Mouse (Mus musculus): ENCODE results near the gene Apom.

The Apom gene

DNA sequence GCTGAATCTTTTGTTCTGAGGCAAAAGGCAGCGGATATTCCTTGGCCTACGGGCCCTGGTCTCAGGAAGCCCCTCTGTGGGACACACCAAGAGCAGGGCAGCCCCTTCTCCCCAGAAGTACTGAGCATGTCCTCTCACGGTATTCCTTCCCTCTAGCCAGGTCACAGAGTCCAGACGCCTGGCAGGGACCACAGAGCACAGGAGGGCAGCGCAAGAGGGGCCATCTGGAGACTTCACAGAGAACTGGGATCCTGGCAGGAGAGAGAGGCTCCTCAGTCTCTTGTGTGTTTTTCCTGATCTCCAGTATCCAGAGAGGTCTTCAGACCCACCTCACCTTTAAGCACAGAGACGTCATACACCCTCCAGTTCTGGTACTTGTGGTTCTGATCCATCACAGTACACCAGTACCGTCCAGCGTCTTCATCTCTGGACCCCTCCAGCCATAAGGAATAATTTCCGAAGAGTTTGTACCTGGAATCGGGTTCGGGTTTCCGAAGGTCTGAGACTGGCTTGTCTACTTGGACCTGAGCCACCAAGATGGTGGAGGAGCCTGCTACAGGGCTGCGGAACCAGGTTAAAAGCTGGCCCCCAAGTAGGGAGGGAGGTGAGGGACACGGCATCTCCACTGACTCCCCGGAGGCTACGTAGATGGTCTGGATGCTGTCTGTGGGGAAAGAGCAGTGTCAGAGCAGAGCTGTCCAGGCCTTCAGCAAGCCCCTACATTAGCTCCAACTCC, 48.8 kb downstream of the Apom start:
- no peaks in the 10 kb centered on the region for H3K36me3 ChIP-seq (ENCODE audit: control insufficient read depth, insufficient read depth, low read length, poor library complexity, severe bottlenecking)
- DNase-seq (ENCODE audit: low read depth, low spot score): no peak
- H3K27me3 ChIP-seq (ENCODE audit: control insufficient read depth, insufficient read depth, low read length, poor library complexity, severe bottlenecking): no peaks in the 10 kb centered on the region

DNA sequence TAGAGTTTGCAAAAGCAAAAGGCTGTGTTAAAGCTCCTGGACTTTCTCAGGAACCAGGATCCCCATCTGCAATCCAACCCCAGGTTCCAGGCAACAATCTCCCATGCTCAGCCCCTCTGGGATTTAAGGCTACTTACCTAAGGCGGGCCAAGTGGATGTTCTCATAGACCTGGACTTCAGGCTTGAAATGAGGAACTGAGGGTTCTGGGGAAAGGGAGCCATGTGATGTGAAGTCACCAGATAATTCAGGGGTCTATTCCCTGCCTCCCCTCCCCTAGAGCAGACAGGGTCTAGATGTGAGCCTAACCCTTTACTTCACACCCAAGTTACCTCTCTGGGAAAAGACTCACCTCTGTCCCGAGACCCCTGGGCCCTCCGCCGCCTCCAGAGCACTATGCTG, 51.1 kb downstream of the Apom start:
- DNase-seq (ENCODE audit: low read depth, low spot score): no peak
- H3K36me3 ChIP-seq (ENCODE audit: control insufficient read depth, insufficient read depth, low read length, poor library complexity, severe bottlenecking): no peaks in the 10 kb centered on the region
- no peaks in the 10 kb centered on the region; the same call in 1 of the 2 replicates for H3K27me3 ChIP-seq (ENCODE audit: control insufficient read depth, insufficient read depth, low read length, poor library complexity, severe bottlenecking)

DNA sequence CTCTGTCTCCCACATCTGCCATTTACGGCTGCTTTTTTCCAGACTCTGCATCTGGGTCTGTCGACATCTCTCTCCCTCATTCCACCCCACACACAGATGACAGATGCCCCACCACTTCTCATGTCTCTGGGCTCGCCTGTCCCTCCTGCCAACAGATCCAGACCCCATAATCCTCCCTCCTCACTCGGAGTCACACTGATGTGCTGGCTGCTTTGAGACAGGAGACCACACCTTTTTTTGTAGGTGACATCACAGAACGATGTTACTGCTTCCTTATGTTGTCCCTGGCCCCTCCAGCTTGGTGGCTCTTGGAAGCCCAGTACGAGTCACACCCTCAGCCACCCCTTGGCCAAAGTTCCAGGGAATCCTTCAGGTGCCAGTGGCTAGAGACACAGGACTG, 51.6 kb downstream of the Apom start:
- Histone ChIP-seq H3K27me3 (ENCODE audit: control insufficient read depth, insufficient read depth, low read length, poor library complexity, severe bottlenecking) (no peaks in the 10 kb centered on the region; the same call in 1 of the 2 replicates), H3K36me3 (ENCODE audit: control insufficient read depth, insufficient read depth, low read length, poor library complexity, severe bottlenecking) (no peaks in the 10 kb centered on the region)
- DNase-seq (ENCODE audit: low read depth, low spot score): no peak

DNA sequence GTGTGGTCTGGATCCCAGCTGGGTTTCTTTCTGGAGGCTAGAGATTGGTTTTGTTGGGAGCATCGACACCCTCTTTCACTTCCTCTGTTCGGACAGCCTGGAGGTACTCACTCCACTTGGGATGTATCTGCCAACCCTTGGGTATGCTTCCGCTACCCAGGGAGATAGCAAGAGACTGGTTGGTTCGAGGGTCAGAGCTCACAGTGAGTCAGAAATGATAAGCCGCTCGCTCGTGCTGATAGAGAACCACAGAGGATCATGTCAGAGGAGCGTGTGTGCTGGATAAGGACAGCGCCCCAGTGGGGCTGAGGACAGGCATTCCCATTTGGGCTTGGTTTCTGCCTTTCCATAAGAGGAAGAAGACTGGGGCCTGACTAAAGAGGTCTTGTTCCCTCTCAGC, 52.1 kb downstream of the Apom start:
- no peaks in the 10 kb centered on the region; the same call in 1 of the 2 replicates for H3K27me3 ChIP-seq (ENCODE audit: control insufficient read depth, insufficient read depth, low read length, poor library complexity, severe bottlenecking)
- DNase-seq (ENCODE audit: low read depth, low spot score): no peak
- H3K36me3 ChIP-seq (ENCODE audit: control insufficient read depth, insufficient read depth, low read length, poor library complexity, severe bottlenecking): no peaks in the 10 kb centered on the region
